22 mouse cellular contexts compared by ENCODE assay signal in genomic region chr9:42627146-42627545, GRCm38 (mm10).
DNase-seq lines count a peak whose midpoint lies in the region; ATAC-seq and TF ChIP-seq lines count a peak whose summit lies in the region.
"Had no signal": no experiment of that assay in that cellular context is flagged by ENCODE, and none has a peak within 500 bp of the region (broad histone marks: within the 10 kb centered on the region; RNA-seq: fewer than 3 reads in every experiment).

No protein-coding gene starts in this region.

- 61% methylated on average over 8 of the region's 8 CpGs for WGBS in hindbrain, embryonic 12.5 days
- 61% methylated on average over 8 of the region's 8 CpGs for WGBS in hindbrain, embryonic 11.5 days
- WGBS in forebrain, embryonic 13.5 days, result 48% methylated on average over 8 of the region's 8 CpGs
- WGBS in lung, postnatal 0 days, result 65% methylated on average over 8 of the region's 8 CpGs

- no peak for TF ChIP-seq CTCF in lung, postnatal 0 days (IDR thresholded peaks at IDR 0.05)

- no peaks in the 10 kb centered on the region for H3K9me3 ChIP-seq in hindbrain, embryonic 12.5 days (replicated peaks)
- no peaks in the 10 kb centered on the region for H3K9me3 ChIP-seq in hindbrain, embryonic 11.5 days (ENCODE audit: control insufficient read depth, low read length)
- H3K9me3 ChIP-seq in forebrain, embryonic 13.5 days (replicated peaks), result no peaks in the 10 kb centered on the region
- H3K9me3 ChIP-seq in lung, postnatal 0 days (ENCODE audit: low read length), result no peaks in the 10 kb centered on the region
- H3K9me3 ChIP-seq: hindbrain, embryonic 15.5 days; intestine, embryonic 15.5 days had no signal

- H3K36me3 ChIP-seq in hindbrain, embryonic 12.5 days, result no peaks in the 10 kb centered on the region
- no peaks in the 10 kb centered on the region for H3K36me3 ChIP-seq in hindbrain, embryonic 11.5 days (ENCODE audit: control insufficient read depth, insufficient read depth, low read length)
- no peaks in the 10 kb centered on the region for H3K36me3 ChIP-seq in forebrain, embryonic 13.5 days (ENCODE audit: poor library complexity, severe bottlenecking)
- H3K36me3 ChIP-seq in lung, postnatal 0 days (ENCODE audit: insufficient read depth, low read length), result no peaks in the 10 kb centered on the region
- H3K36me3 ChIP-seq: hindbrain, embryonic 15.5 days; intestine, embryonic 15.5 days had no signal

- no peak for DNase-seq in hindbrain, embryonic 11.5 days (ENCODE audit: low spot score)
- DNase-seq in Muller cell, postnatal 12 days (ENCODE audit: inconsistent ontology term), result peak; percentile 29
- DNase-seq in layer of hippocampus, adult 8-10 months (ENCODE audit: low spot score in 2 of 2), result peak; percentile 48 to 57
- no peak for DNase-seq in heart, postnatal 4 days
- DNase-seq in ovary, postnatal 14 days (ENCODE audit: low spot score), result no peak
- no peak for DNase-seq in lung, postnatal 0 days (ENCODE audit: low spot score)
- DNase-seq: adrenal gland, postnatal 25 days; gastrocnemius, postnatal 14 days; heart, postnatal 14 days; kidney, adult 2 months; liver; right cerebral cortex, postnatal 14 days had no signal

- H3K4me3 ChIP-seq in hindbrain, embryonic 12.5 days, result no peak overlapping the region
- no peak overlapping the region for H3K4me3 ChIP-seq in hindbrain, embryonic 11.5 days (ENCODE audit: low read depth, low read length)
- no peak overlapping the region for H3K4me3 ChIP-seq in forebrain, embryonic 13.5 days
- no peak overlapping the region for H3K4me3 ChIP-seq in lung, postnatal 0 days (ENCODE audit: low read depth, low read length)
- H3K4me3 ChIP-seq: erythroblast, embryonic 14.5 days; hindbrain, embryonic 15.5 days; intestine, embryonic 15.5 days had no signal

- TF ChIP-seq EP300 in lung, postnatal 0 days (IDR thresholded peaks at IDR 0.05), result no peak

- no peak for ATAC-seq in hindbrain, embryonic 12.5 days (ENCODE audit: low FRiP score)
- no peak for ATAC-seq in hindbrain, embryonic 11.5 days (ENCODE audit: low FRiP score)
- 0 out of 2 replicates have a peak, but pooled peaks have one; percentile 54 for ATAC-seq in forebrain, embryonic 13.5 days
- no peak for ATAC-seq in lung, postnatal 0 days
- ATAC-seq: intestine, embryonic 15.5 days; midbrain, embryonic 16.5 days had no signal

- no peaks in the 10 kb centered on the region for H3K27me3 ChIP-seq in hindbrain, embryonic 12.5 days
- H3K27me3 ChIP-seq in hindbrain, embryonic 11.5 days (ENCODE audit: control insufficient read depth, insufficient read depth, low read length), result no peaks in the 10 kb centered on the region
- no peaks in the 10 kb centered on the region for H3K27me3 ChIP-seq in forebrain, embryonic 13.5 days
- H3K27me3 ChIP-seq in lung, postnatal 0 days (replicated peaks; ENCODE audit: insufficient read depth, low read length), result no peaks in the 10 kb centered on the region
- H3K27me3 ChIP-seq: hindbrain, embryonic 15.5 days; intestine, embryonic 15.5 days had no signal

- H3K4me2 ChIP-seq in hindbrain, embryonic 12.5 days (replicated peaks), result no peak overlapping the region
- no peak overlapping the region for H3K4me2 ChIP-seq in hindbrain, embryonic 11.5 days (replicated peaks; ENCODE audit: low read depth, low read length)
- H3K4me2 ChIP-seq in forebrain, embryonic 13.5 days, result no peak overlapping the region
- no peak overlapping the region for H3K4me2 ChIP-seq in lung, postnatal 0 days (replicated peaks; ENCODE audit: low read depth, low read length)
- H3K4me2 ChIP-seq: hindbrain, embryonic 15.5 days; intestine, embryonic 15.5 days; lung, embryonic 14.5 days; midbrain, embryonic 11.5 days had no signal

- peak overlapping the region; percentile 30; the same call in 1 of the 2 replicates for H3K27ac ChIP-seq in hindbrain, embryonic 12.5 days
- H3K27ac ChIP-seq in hindbrain, embryonic 11.5 days (ENCODE audit: low read depth, low read length), result no peak overlapping the region
- peak overlapping the region; percentile 28; the same call in 1 of the 2 replicates for H3K27ac ChIP-seq in forebrain, embryonic 13.5 days
- no peak overlapping the region for H3K27ac ChIP-seq in lung, postnatal 0 days (ENCODE audit: low read length)
- H3K27ac ChIP-seq: intestine, embryonic 15.5 days; kidney, postnatal 0 days; liver, embryonic 14.5 days had no signal

- peaks cover 15% of the 10 kb centered on the region for H3K4me1 ChIP-seq in hindbrain, embryonic 12.5 days
- no peaks in the 10 kb centered on the region for H3K4me1 ChIP-seq in hindbrain, embryonic 11.5 days (replicated peaks; ENCODE audit: control insufficient read depth, insufficient read depth, low read length)
- H3K4me1 ChIP-seq in forebrain, embryonic 13.5 days, result peaks cover 44% of the 10 kb centered on the region
- no peaks in the 10 kb centered on the region for H3K4me1 ChIP-seq in lung, postnatal 0 days (ENCODE audit: insufficient read depth, low read depth, low read length)

- no peak overlapping the region; the same call in 1 of the 2 replicates for H3K9ac ChIP-seq in hindbrain, embryonic 12.5 days
- no peak overlapping the region for H3K9ac ChIP-seq in hindbrain, embryonic 11.5 days (ENCODE audit: low read depth, low read length)
- no peak overlapping the region for H3K9ac ChIP-seq in forebrain, embryonic 13.5 days
- no peak overlapping the region for H3K9ac ChIP-seq in lung, postnatal 0 days (replicated peaks; ENCODE audit: low read depth)
- H3K9ac ChIP-seq: hindbrain, embryonic 15.5 days; intestine, embryonic 15.5 days; liver, embryonic 14.5 days; lung, embryonic 14.5 days had no signal

Comparison
In these comparisons a context has a peak if more than half of its experiments do, and no peak if none do; other contexts are left out.
1. H3K27ac ChIP-seq: peak in hindbrain, embryonic 12.5 days (single experiment) and forebrain, embryonic 13.5 days (single experiment); none in hindbrain, embryonic 11.5 days (single experiment) and lung, postnatal 0 days (single experiment).
2. DNase-seq: peak in Muller cell, postnatal 12 days (single experiment) and layer of hippocampus, adult 8-10 months (2 of 2); none in hindbrain, embryonic 11.5 days (single experiment), heart, postnatal 4 days (single experiment), ovary, postnatal 14 days (single experiment) and lung, postnatal 0 days (single experiment).